Mouse (Mus musculus) splenic B cell, adult 2 months (primary cell): ENCODE measurements around the gene Pmfbp1.
"Not testable (repeated sequence)": the region's sequence is repeated elsewhere in the genome, so short reads cannot be mapped to it uniquely, and the experiment has no call there.

Experiments
- DNase-seq: peaks from one replicate; pipeline ENCODE4 v3.0.0-alpha.2; 2011; ENCODE audit warnings: low read depth, low spot score
- H3K27me3 ChIP-seq: 2 replicates; pipeline ENCODE4 v1.6.1; 2012; ENCODE audit warnings: mild to moderate bottlenecking, low read length, moderate library complexity, mixed read lengths; ENCODE audit not compliant: control insufficient read depth, poor library complexity, insufficient read depth, severe bottlenecking
- H3K36me3 ChIP-seq: 2 replicates; pipeline ENCODE4 v1.6.1; 2012; ENCODE audit warnings: mild to moderate bottlenecking, low read length, moderate library complexity, mixed read lengths; ENCODE audit not compliant: control insufficient read depth, poor library complexity, insufficient read depth, severe bottlenecking

The Pmfbp1 gene

GRCm38 (mm10) chr8:109493727-109494126 is at the start of gene Pmfbp1:
TSS of gene Pmfbp1 (plus strand) at chr8:109494027.
- Histone ChIP-seq H3K36me3 (no peaks in the 10 kb centered on the region), H3K27me3 (no peaks in the 10 kb centered on the region)
- no peak for DNase-seq

GRCm38 (mm10) chr8:109446896-109447295 is 46.9 kb upstream of the Pmfbp1 start:
- H3K27me3 ChIP-seq, DNase-seq, H3K36me3 ChIP-seq: not testable (repeated sequence)

GRCm38 (mm10) chr8:109451000-109451399 is 42.8 kb upstream of the Pmfbp1 start:
- Histone ChIP-seq H3K36me3 (no peaks in the 10 kb centered on the region), H3K27me3 (no peaks in the 10 kb centered on the region)
- DNase-seq: no peak

GRCm38 (mm10) chr8:109455113-109455512 is 38.7 kb upstream of the Pmfbp1 start:
- no peak for DNase-seq
- H3K27me3 ChIP-seq: no peaks in the 10 kb centered on the region
- H3K36me3 ChIP-seq: no peaks in the 10 kb centered on the region

GRCm38 (mm10) chr8:109457387-109457786 is 36.4 kb upstream of the Pmfbp1 start:
- Histone ChIP-seq H3K36me3 (no peaks in the 10 kb centered on the region), H3K27me3 (no peaks in the 10 kb centered on the region)
- no peak for DNase-seq

GRCm38 (mm10) chr8:109458580-109458979 is 35.2 kb upstream of the Pmfbp1 start:
- no peaks in the 10 kb centered on the region for H3K27me3 ChIP-seq
- H3K36me3 ChIP-seq: no peaks in the 10 kb centered on the region
- no peak for DNase-seq

GRCm38 (mm10) chr8:109463075-109463474 is 30.8 kb upstream of the Pmfbp1 start:
- H3K27me3 ChIP-seq: no peaks in the 10 kb centered on the region
- no peak for DNase-seq
- H3K36me3 ChIP-seq: no peaks in the 10 kb centered on the region

GRCm38 (mm10) chr8:109463677-109464313 is 30.0 kb upstream of the Pmfbp1 start:
- no peak for DNase-seq
- Histone ChIP-seq H3K36me3 (no peaks in the 10 kb centered on the region), H3K27me3 (no peaks in the 10 kb centered on the region)

- no peaks in the 10 kb centered on the region for H3K27me3 ChIP-seq
- no peak for DNase-seq
- no peaks in the 10 kb centered on the region for H3K36me3 ChIP-seq
Observed at GRCm38 (mm10) chr8:109464451-109464891, 29.4 kb upstream of the Pmfbp1 start.

- no peaks in the 10 kb centered on the region for H3K27me3 ChIP-seq
- no peak for DNase-seq
- H3K36me3 ChIP-seq: no peaks in the 10 kb centered on the region
Observed at GRCm38 (mm10) chr8:109465056-109465455, 28.8 kb upstream of the Pmfbp1 start.

- no peaks in the 10 kb centered on the region for H3K27me3 ChIP-seq
- DNase-seq: no peak
- H3K36me3 ChIP-seq: no peaks in the 10 kb centered on the region
Observed at GRCm38 (mm10) chr8:109465761-109466160, 28.1 kb upstream of the Pmfbp1 start.

GRCm38 (mm10) chr8:109467516-109467915 is 26.3 kb upstream of the Pmfbp1 start:
- no peak for DNase-seq
- no peaks in the 10 kb centered on the region for H3K36me3 ChIP-seq
- no peaks in the 10 kb centered on the region for H3K27me3 ChIP-seq

- Histone ChIP-seq H3K36me3 (no peaks in the 10 kb centered on the region), H3K27me3 (no peaks in the 10 kb centered on the region)
- DNase-seq: no peak
Observed at GRCm38 (mm10) chr8:109468112-109468511, 25.7 kb upstream of the Pmfbp1 start.

GRCm38 (mm10) chr8:109471876-109472275 is 22.0 kb upstream of the Pmfbp1 start:
- H3K27me3 ChIP-seq: no peaks in the 10 kb centered on the region
- no peaks in the 10 kb centered on the region for H3K36me3 ChIP-seq
- no peak for DNase-seq

GRCm38 (mm10) chr8:109472400-109472799 is 21.4 kb upstream of the Pmfbp1 start:
- DNase-seq: no peak
- Histone ChIP-seq H3K27me3 (no peaks in the 10 kb centered on the region), H3K36me3 (no peaks in the 10 kb centered on the region)
